Mouse (Mus musculus) gastrocnemius, postnatal 14 days (tissue): ENCODE results near the gene Raver1. TPM values are rescaled to one million over a fixed set of nuclear protein-coding genes. Genes with fewer than 3 reads are reported as not detected.
A peak's percentile ranks its signal among the peaks of the same experiment; 100 is the strongest.
"Not testable (repeated sequence)": the region's sequence is repeated elsewhere in the genome, so short reads cannot be mapped to it uniquely, and the experiment has no call there.

ENCODE experiments used
- DNase-seq: peaks from one replicate; pipeline ENCODE4 v3.0.0; 2021; ENCODE audit warnings: mixed read lengths
- intact Hi-C: fragments of 180-260 bp; cut with DNase I; formaldehyde crosslinking; loops from one replicate; pipeline ENCODE4 v1.15.1; 2025; ENCODE audit warnings: low total_unique reads
- total RNA-seq, 2 experiments: library from RNA; stranded (reverse); gene quantifications; 2 replicates each; pipeline ENCODE4 v1.2.3; 2021

Gene Raver1
- total RNA-seq, 2 experiments from 2014 or later, result 16.2 to 19.6 TPM

DNA sequence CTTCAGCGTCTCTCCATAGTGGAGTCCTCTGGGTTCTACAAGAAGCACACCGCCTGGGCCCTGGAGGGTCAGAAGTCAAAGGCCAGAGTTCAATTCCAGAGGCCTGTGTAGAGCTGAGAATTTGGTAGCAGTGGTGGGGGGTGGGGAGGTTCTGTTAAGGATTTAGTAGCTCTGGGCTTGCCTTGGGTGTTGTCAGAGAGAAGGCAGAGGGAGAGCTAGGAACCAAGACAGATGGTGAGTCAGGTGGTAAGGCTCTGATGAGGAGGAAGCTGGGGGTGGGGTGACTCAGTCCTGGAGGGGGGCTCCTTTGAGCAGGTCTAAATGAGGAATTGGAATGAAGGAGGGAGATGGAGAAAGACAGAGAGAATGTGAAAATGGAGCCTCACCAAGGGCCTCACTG is 28.9 kb downstream of the Raver1 start:
- intact Hi-C loops, result no loop called here
- DNase-seq, result no peak

DNA sequence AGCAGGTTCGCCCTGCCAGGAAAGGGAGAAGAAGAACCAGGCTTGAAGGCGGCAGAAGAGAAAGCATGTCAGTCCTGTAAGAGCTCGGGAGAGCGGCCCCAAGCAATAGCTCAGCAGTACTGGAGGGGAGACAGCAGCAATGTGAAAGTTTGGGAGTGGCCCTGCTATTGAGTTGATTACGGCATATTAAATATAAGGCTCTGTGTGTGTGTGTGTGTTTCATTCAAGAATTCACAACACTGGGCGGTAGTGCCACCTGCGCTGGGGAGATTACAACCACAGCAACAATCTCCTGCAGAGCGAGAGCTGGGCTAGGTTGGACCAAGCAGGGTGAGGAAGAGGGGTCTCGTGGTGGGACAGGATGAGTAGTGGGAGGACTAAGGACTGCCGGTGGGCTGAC is 40.2 kb downstream of the Raver1 start:
- DNase-seq, result no peak
- intact Hi-C loops, result no loop called here

DNA sequence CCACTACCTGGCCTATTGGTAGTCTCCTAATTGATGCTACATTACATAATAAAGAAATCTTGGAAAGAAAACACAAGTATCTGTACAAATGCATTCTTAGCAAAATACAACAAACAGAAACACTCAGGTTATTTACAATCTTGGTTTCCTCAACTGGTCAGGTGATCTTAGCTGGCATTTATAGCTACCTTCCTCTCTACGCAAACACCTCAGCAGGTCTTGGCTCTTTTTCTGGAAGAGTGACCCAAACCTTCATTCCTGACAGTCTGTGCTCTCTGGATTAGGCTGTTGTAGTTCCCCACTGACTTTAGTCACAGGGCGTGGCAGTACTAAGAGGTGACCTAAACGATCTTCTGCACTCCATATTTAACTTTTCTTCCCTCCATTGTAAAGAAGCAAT is 46.6 kb downstream of the Raver1 start:
- intact Hi-C loops, result no loop called here
- DNase-seq, result no peak

DNA sequence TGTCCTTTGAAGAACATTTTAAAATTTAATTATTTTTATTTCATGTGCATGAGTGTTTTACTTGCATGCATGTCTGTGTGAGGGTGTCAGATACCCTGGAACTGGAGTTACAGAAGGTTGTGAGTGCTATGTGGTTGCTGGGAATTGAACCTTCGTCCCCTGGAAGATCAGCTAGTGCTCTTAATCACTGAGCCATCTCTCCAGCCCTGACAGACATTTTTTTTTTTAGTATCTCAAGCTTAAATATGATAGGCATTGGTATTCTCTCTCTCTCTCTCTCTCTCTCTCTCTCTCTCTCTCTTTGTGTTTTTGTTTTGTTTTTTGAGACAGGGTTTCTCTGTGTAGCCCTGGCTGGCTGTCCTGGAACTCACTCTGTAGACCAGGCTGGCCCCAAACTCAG is 47.0 kb downstream of the Raver1 start:
- intact Hi-C loops, DNase-seq: not testable (repeated sequence)

DNA sequence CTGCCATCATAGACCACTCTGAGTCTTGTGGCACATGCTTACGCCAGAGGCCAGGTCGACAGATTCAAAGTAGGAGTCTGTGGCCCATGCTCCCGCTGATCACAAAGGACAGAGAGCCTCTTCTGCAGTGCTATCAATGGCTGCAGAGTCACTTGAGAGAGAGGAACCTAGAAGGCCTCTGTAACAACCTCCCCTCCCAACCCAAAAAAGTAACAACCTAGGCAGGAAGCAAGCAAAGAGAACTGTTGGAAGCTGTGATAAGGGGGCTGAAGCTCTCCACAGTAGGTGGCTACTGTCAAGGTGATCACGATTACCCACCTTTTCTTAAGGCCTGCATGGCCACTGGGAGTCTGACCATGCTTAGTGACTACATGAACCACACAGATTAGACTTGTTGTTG is 48.2 kb downstream of the Raver1 start:
- intact Hi-C loops, result no loop called here
- DNase-seq, result no peak

DNA sequence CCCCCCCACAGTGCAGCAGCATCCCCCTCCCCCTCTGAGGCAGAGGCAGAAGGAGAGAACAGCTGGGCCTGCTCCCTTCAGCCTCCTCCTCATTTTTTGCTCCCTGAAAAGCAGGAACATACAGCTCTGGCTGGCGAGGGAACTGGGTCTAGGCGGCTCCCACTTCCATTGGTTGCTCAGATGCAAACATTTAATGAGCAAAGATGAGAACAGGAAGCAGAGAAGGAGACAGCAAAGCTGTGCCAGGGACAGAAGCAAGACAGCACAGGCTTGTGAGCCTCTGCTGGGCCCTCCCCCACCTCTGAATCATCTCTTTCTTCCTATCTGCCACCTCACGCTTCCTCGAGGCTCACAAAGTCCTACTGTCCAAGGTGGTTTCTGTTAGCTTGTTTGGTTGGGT is 50.5 kb downstream of the Raver1 start:
- intact Hi-C loops, result no loop called here
- DNase-seq, result no peak

DNA sequence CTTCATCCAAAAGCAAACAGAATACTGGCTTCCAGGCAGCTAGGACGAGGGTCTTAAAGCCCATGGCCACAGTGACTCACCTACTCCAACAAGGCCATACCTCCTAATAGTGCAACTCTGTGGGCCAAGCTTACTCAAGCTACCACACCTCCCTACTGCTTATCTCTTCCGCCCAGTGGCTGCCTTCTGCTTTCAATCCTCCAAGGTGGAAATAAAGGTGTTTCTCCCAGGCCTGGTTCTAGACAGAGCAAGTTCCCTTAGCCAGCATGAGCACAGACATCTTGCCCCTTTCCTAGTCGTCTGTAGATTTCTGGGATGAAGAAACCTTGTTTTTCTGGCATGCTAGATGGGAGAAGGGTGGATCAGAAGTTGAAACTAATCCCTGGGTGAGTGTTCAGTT is 52.0 kb downstream of the Raver1 start:
- no peak for DNase-seq
- intact Hi-C loops, result no loop called here

DNA sequence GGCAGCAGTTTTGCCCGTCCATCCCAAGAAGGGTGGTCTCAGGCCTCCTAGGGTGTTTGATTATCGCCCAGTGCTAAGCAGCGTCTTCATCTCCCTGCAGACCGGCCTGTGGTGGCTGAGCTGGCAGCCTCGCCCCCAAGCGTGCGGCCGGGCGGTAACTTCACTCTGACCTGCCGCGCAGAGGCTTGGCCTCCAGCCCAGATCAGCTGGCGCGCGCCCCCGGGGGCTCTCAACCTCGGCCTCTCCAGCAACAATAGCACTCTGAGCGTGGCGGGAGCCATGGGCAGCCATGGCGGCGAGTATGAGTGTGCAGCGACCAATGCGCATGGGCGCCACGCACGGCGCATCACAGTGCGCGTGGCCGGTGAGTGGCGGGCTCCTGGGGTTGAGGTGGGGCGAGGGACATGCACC is 54.3 kb downstream of the Raver1 start:
- intact Hi-C loops, result no loop called here
- peak; percentile 25 for DNase-seq

DNA sequence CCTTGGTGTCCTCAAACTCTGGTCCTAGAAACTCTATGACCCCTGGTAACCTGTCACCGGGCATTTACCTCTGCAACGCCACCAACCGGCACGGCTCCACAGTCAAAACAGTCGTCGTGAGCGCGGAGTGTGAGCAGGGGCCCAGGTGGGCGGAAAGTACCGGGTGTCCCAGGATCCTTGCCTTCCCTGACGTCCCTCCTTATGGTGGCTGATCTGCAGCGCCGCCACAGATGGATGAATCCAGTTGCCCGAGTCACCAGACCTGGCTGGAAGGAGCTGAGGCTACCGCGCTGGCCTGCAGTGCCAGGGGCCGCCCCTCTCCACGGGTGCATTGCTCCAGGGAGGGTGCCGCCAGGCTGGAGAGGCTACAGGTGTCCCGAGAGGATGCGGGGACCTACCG is 55.1 kb downstream of the Raver1 start:
- intact Hi-C loops, result no loop called here
- peak; percentile 5 for DNase-seq

DNA sequence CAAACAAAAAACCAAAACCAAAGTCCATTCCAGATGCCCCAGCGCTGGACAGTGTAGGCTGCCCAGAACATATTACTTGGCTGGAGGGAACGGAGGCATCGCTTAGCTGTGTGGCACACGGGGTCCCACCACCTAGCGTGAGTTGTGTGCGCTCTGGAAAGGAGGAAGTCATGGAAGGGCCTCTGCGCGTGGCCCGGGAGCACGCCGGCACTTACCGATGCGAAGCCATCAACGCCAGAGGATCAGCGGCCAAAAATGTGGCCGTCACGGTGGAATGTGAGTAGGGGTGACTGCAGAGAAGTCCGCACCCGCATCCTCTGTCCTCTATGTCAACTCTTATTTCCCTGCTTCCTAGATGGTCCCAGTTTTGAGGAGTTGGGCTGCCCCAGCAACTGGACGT is 55.6 kb downstream of the Raver1 start:
- intact Hi-C loops, result no loop called here
- DNase-seq, result no peak

DNA sequence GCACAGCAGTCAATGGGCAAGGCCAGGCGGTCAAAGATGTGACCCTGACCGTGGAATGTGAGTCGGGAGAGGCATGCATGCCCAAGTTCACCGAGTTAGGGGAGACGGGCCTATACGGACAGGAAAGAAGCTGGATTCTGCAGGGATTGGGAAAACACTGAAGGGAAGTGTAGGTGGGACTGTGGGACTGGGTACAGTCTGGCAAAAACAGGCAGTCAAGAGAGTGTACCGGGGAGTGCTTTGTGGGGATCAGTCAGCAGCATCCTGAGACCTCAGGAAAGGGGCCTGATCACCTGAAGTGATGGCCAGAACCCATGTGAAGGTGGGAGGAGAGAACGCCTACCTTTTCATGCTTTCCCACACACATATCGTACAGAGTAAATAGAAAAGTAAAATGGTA is 56.2 kb downstream of the Raver1 start:
- no peak for DNase-seq
- intact Hi-C loops, result no loop called here

DNA sequence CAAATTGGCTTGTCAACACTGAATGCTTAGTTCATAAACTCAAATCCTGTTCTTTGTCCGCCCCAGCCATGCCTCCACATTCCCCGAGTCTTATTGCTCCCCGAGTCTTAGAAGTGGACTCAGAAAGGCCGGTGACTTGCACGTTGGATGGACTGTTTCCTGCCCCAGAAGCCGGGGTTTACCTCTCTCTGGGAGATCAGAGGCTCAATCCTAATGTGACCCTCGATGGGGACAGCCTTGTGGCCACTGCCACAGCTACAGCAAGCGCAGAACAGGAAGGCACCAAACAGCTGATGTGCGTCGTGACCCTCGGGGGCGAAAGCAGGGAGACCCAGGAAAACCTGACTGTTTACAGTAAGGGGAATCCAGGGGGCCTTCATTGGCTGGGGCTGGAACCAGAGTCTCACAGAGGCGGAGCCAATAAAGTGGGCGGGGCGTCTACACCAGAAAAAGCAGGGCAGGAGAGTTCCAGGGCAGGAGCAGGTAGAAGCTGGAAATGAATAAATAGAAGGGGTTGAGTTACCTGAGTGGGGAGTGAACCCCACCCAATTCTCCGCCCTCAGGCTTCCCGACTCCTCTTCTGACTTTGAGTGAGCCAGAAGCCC is 57.2 kb downstream of the Raver1 start:
- intact Hi-C loops, result loop anchor here (5.0 kb wide), 1 partner anchor 103 kb away; no protein-coding TSS in a partner anchor
- DNase-seq, result no peak

DNA sequence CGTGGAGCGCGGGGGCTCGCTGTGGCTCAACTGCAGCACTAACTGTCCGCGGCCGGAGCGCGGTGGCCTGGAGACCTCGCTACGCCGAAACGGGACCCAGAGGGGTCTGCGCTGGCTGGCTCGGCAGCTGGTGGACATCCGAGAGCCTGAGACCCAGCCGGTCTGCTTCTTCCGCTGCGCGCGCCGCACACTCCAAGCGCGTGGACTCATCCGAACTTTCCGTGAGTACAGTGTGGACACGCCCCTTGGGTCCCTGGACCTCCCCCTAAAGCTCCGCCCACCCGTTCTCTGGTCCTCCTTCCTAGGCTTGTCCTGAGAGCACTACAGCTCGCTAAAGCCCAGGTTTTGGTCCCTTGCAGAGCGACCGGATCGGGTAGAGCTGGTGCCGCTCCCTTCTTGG is 58.7 kb downstream of the Raver1 start:
- peak; percentile 85 for DNase-seq
- intact Hi-C loops, result loop anchor here (5.0 kb wide), 1 partner anchor 104 kb away; no protein-coding TSS in a partner anchor

DNA sequence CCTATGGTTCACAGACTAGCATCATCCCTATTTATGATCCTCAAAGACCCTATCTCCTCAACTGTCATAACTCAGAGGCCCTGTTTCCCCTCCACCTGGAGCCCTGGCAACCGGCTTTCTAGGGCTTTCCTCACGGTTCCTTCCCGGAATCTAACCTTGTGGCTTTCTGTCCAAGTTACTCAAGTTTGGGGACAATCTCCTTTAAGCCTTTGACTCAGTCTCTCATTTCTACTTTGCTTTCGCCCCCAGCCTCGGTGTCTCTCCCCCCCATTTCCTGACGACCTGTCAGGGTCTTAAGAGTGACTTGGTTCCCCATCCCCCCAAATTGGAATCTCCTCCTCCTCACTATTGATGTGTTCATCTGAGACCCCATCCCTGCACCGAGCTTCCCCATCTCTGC is 59.3 kb downstream of the Raver1 start:
- intact Hi-C loops, result loop anchor here (5.0 kb wide), 1 partner anchor 105 kb away; no protein-coding TSS in a partner anchor
- no peak for DNase-seq

DNA sequence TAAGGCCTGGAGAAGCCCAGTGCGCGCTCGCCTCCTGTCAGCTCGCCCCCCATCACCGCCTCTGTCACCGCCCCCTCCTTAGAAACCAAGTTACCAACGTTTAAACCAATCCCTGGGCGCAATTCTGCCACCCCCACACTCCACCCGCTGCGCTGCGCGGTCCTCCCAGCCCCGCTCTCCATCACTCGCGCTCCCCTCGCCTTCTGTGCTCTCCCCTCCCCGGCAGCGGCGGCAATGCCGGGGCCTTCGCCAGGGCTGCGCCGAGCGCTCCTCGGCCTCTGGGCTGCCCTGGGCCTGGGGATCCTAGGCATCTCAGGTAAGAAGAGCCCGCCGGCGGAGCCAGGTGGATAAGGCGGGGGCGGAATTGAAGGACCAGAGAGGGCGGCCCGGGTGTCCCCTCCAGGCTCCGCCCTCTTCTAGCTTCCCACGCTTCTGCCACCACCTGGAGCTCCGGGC is 59.9 kb downstream of the Raver1 start, which contains the start of gene Icam5:
Gene Icam5, plus strand, starts transcription at position 178 of the 456 bp plus-strand sequence.
- intact Hi-C loops, result loop anchor here (5.0 kb wide), 1 partner anchor 105 kb away; no protein-coding TSS in a partner anchor
- peak; percentile 23 for DNase-seq

DNA sequence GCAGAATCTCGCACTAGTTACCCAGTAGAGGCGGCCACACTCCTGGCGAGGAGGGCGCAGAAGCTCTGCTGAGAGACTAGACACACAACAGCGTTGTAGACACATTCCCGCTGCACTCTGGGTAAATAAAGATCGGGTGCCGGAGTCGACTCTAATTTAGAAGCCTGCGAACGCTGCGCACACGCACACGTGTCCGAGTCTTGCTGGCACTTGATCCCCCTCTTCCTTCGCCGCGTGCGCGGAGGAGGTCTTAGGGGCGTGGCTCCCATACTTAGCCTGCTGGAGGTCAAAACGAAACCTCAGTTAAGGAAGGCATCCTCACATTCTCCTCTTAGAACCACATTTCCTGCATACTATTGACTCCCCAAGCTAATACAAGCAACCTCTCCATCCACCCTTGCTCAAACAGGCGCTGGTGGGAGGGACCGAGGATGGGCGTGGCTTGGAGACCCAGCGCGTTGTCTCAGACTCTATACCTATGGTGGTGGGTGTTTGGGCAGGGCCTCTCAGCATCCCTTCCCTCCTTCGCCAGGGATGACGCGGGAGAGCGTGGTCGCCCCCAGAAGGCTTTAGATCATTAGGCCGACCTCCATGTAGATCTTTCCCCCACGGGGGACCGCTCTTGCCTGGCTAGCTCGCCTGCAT is 60.4 kb downstream of the Raver1 start:
- intact Hi-C loops, result loop anchor here (5.0 kb wide), 1 partner anchor 106 kb away; no protein-coding TSS in a partner anchor
- peak; percentile 75 for DNase-seq

DNA sequence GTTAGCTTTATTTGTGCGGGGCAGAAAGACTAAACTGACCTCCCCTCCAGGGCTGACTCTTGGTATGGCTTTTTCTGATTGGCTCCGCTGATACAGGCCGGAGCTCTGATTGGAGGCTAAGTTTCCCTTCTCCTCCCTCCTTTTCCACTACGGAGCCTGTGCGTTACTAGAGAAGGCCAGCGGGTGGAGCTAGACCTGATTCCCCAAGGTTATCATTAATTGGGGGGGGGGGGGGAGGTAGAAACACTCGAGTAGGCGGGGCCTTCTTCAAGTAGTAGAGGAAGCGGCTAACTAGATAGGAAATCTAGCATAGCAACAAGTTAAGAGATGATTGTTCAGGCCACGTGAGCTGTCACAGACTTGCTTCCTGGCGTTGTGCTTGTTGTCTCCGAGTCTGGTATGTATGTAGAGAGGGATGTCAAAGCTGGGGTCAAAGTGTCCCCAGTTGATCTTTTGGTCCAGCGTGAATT is 61.0 kb downstream of the Raver1 start:
- intact Hi-C loops, result loop anchor here (5.0 kb wide), 1 partner anchor 106 kb away; no protein-coding TSS in a partner anchor
- DNase-seq, result peak; percentile 87

DNA sequence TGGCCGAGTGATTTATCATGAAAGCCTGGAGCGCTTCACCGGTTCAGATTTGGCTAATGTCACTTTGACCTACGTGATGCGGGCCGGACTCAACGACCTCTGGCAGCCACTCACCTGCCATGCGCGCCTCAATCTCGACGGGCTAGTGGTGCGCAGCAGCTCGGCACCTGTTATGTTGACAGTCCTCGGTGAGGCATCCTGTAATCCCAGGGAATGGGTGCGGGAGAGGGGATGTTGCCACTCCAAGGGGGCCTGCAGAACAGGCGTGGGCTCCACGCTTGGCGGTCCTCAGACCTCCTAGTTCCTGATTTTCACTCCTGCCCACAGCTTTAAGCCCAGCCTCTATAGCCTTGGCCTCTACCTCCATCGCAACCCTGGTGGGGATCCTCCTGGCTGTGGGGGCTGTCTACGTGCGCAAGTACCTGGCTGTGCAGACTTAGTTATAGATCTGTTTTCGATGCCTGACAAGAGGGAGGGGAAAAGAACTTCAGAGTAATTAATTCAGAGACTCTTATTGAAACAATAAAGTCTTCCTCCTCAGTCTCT is 61.7 kb downstream of the Raver1 start:
- peak; percentile 11 for DNase-seq

DNA sequence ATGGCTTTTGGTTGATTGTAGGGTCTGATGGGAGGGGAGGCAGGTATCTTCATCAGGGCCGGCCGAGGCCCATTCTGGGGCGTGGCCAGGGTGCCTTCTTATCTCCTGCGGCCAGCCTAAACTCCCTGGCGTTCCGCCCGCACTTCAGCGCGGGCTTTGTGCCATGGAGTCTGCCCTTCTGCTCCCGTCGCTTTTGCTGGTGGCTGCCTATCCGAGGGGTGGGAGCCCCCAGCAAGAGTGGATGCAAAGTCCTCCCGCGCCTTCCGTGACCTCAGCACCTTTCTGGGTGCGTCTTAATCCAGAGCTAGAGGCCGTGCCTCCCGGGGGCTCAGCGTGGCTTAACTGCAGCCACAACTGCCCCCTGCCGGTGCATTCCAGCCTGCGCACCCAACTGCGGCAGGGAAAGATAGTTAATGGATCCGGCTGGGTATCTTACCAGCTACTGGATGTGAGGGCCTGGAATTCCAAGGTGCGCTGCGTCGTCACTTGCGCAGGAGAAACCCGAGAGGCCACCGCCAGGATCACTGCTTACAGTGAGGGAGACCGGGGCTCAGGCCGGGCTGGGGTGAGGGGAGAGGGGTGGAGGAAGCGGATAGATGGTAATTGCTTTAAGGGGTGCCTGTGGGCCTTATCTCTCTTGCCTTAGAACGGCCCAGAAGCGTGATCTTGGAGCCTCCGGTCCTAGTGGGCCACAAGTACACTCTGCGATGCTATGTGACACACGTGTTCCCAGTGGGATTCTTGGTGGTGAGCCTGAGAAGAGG is 62.3 kb downstream of the Raver1 start, which contains the start of gene Icam4:
Gene Icam4, plus strand, starts transcription at position 83 of the 764 bp plus-strand sequence.
- intact Hi-C loops, result loop anchor here (5.0 kb wide), 1 partner anchor 108 kb away; no protein-coding TSS in a partner anchor
- DNase-seq, result peak; percentile 85

More for the DNA sequence above, 61.7 kb downstream of the Raver1 start:
- intact Hi-C loops, result loop anchor here (5.0 kb wide), 1 partner anchor 107 kb away; no protein-coding TSS in a partner anchor
